Mouse (Mus musculus): ENCODE results near the gene Lsm6.
"Not testable (repeated sequence)": the region's sequence is repeated elsewhere in the genome, so short reads cannot be mapped to it uniquely, and the experiment has no call there.

The Lsm6 gene

GRCm38 (mm10) chr8:78820673-78821310 is at the start of gene Lsm6:
Lsm6 (minus strand) TSS chr8:78821140.
- peak; percentile 97 for DNase-seq (ENCODE audit: low read depth)

- DNase-seq (ENCODE audit: low read depth) = no peak
Measured at GRCm38 (mm10) chr8:78867036-78867435, 46.1 kb upstream of the Lsm6 start.

GRCm38 (mm10) chr8:78863001-78863400 is 42.1 kb upstream of the Lsm6 start:
- no peak for DNase-seq (ENCODE audit: low read depth)

GRCm38 (mm10) chr8:78862046-78862445 is 41.1 kb upstream of the Lsm6 start:
- DNase-seq (ENCODE audit: low read depth) = no peak

- DNase-seq (ENCODE audit: low read depth) = no peak
Measured at GRCm38 (mm10) chr8:78860789-78861188, 39.8 kb upstream of the Lsm6 start.

- no peak for DNase-seq (ENCODE audit: low read depth)
Measured at GRCm38 (mm10) chr8:78857421-78857820, 36.5 kb upstream of the Lsm6 start.

GRCm38 (mm10) chr8:78852279-78852678 is 31.3 kb upstream of the Lsm6 start:
- no peak for DNase-seq (ENCODE audit: low read depth)

- no peak for DNase-seq (ENCODE audit: low read depth)
Measured at GRCm38 (mm10) chr8:78847240-78847639, 26.3 kb upstream of the Lsm6 start.

GRCm38 (mm10) chr8:78844559-78844958 is 23.6 kb upstream of the Lsm6 start:
- DNase-seq (ENCODE audit: low read depth) = no peak

GRCm38 (mm10) chr8:78838656-78839413 is 17.9 kb upstream of the Lsm6 start:
- no peak for DNase-seq (ENCODE audit: low read depth)

GRCm38 (mm10) chr8:78836091-78836490 is 15.2 kb upstream of the Lsm6 start:
- no peak for DNase-seq (ENCODE audit: low read depth)

- no peak for DNase-seq (ENCODE audit: low read depth)
Measured at GRCm38 (mm10) chr8:78828414-78828813, 7.5 kb upstream of the Lsm6 start.

GRCm38 (mm10) chr8:78824515-78824914 is 3.6 kb upstream of the Lsm6 start:
- no peak for DNase-seq (ENCODE audit: low read depth)

GRCm38 (mm10) chr8:78819973-78820372 is 967 bp downstream of the Lsm6 start:
- DNase-seq (ENCODE audit: low read depth) = not testable (repeated sequence)

GRCm38 (mm10) chr8:78814743-78815142 is 6.2 kb downstream of the Lsm6 start:
- no peak for DNase-seq (ENCODE audit: low read depth)

GRCm38 (mm10) chr8:78813021-78813420 is 7.9 kb downstream of the Lsm6 start:
- DNase-seq (ENCODE audit: low read depth) = no peak

- no peak for DNase-seq (ENCODE audit: low read depth)
Measured at GRCm38 (mm10) chr8:78812446-78812845, 8.5 kb downstream of the Lsm6 start.

GRCm38 (mm10) chr8:78811748-78812147 is 9.2 kb downstream of the Lsm6 start:
- no peak for DNase-seq (ENCODE audit: low read depth)

- no peak for DNase-seq (ENCODE audit: low read depth)
Measured at GRCm38 (mm10) chr8:78810207-78810675, 10.7 kb downstream of the Lsm6 start.

- no peak for DNase-seq (ENCODE audit: low read depth)
Measured at GRCm38 (mm10) chr8:78809454-78810206, 11.3 kb downstream of the Lsm6 start.

- DNase-seq (ENCODE audit: low read depth) = no peak
Measured at GRCm38 (mm10) chr8:78808888-78809287, 12.1 kb downstream of the Lsm6 start.

GRCm38 (mm10) chr8:78808439-78808838 is 12.5 kb downstream of the Lsm6 start:
- DNase-seq (ENCODE audit: low read depth) = no peak

- no peak for DNase-seq (ENCODE audit: low read depth)
Measured at GRCm38 (mm10) chr8:78807283-78807682, 13.7 kb downstream of the Lsm6 start.
